Mouse (Mus musculus): ENCODE data around the gene Slc5a11. TPM values are rescaled to one million over a fixed set of nuclear protein-coding genes. Genes with fewer than 3 reads are reported as not detected.

Slc5a11 gene
- polyA plus RNA-seq, 1 experiment from 2014 or later = 0.11 TPM

DNA sequence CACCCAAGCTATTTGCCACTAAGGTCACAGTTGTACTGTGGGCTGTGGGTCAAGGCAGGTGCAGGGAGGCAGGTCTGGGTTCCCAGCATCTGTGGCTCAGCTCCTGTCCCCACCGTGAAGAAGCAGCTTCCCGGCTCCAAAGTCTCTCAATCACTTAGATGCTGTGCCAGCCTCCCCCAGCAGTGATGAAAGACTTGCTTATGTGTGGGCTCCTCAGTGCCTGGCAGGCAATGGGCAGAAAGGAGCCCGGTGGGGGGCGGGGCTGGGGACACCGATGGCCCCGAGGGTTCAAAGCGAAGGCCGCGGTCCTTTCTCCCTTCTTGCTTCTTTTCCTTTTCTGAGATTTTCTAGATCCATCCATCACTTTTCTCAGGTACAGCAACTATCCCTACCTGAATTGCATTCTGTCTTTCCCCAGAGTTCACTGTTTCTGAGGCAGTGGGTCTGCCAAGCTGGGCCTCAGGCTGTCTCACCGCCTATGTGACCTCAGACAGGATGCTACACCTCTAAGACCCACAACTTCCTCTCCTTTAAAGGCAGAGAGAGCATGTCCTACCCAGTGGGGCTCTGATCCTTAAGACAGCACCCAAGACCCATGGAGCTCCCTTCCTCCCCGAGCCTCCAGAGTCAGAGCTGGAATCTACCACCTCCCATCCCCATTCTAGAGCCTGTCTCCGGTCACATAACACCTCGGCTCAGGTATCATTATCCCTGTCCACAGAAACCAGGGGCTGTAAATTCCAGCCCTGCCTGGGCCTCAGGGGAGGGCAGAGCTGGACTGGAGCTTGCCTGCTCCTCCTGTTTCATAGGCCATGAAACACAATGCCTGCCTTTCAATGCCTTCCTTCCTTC lies 5.4 kb downstream of the Slc5a11 start:
- no peak overlapping the region for H3K4me3 ChIP-seq (ENCODE audit: low read length)
- 66% methylated on average over 13 of the region's 13 CpGs for WGBS
- H3K27ac ChIP-seq (ENCODE audit: low read length) = no peak overlapping the region
- H3K36me3 ChIP-seq (ENCODE audit: control insufficient read depth, insufficient read depth) = no peaks in the 10 kb centered on the region
- no peak overlapping the region for H3K9ac ChIP-seq (ENCODE audit: low read length)
- H3K9me3 ChIP-seq (replicated peaks; ENCODE audit: control insufficient read depth, low read length) = no peaks in the 10 kb centered on the region
- no peak overlapping the region for H3K4me2 ChIP-seq (ENCODE audit: low read depth, low read length)
- ATAC-seq (replicated peaks; ENCODE audit: extremely low read depth, insufficient read depth, low FRiP score) = no peak
- no peaks in the 10 kb centered on the region for H3K27me3 ChIP-seq (ENCODE audit: control insufficient read depth, insufficient read depth, low read length)
- no peaks in the 10 kb centered on the region for H3K4me1 ChIP-seq (ENCODE audit: control insufficient read depth, insufficient read depth, low read length)

DNA sequence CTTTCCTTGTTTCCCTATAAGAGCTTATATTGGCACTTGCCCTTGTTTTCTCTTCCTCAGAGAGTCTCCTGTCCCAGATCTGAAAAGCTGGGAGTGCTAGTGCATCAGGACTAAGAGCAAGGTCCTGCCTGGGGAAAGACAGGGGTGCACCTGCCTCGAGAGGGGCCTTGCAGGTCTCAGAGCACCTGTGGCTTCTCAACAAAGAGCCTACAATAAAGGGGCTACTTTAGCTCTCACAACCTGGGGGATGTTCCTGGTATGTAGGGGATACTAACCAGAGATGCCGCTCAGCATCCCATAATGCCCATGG lies 6.0 kb downstream of the Slc5a11 start:
- Histone ChIP-seq H3K4me3 (ENCODE audit: low read length) (no peak overlapping the region), H3K27me3 (ENCODE audit: control insufficient read depth, insufficient read depth, low read length) (no peaks in the 10 kb centered on the region), H3K4me1 (ENCODE audit: control insufficient read depth, insufficient read depth, low read length) (no peaks in the 10 kb centered on the region), H3K9ac (ENCODE audit: low read length) (no peak overlapping the region), H3K36me3 (ENCODE audit: control insufficient read depth, insufficient read depth) (no peaks in the 10 kb centered on the region), H3K9me3 (replicated peaks; ENCODE audit: control insufficient read depth, low read length) (no peaks in the 10 kb centered on the region), H3K4me2 (ENCODE audit: low read depth, low read length) (no peak overlapping the region), H3K27ac (ENCODE audit: low read length) (no peak overlapping the region)
- no peak for ATAC-seq (replicated peaks; ENCODE audit: extremely low read depth, insufficient read depth, low FRiP score)
- 78% methylated on average over 2 of the region's 2 CpGs for WGBS

DNA sequence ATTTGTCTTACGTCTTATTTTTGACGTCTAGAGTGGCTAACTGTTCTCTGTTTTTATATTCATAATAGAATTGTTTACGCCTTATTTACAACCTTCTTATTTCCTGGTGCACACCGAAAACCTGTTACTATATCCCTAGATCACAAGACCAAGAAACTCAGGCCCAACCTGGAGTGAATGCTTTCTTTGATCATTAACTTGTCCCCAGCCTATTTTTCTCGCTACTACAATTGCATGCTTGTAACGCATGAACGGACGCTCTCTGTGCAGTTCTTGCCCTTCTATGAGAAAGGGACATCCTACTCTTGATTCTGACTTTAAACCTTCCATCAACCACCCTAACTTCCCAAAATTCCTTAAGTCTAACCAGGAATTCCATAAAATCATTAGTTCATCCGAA lies 9.5 kb downstream of the Slc5a11 start:
- no peaks in the 10 kb centered on the region for H3K36me3 ChIP-seq (ENCODE audit: control insufficient read depth, insufficient read depth)
- H3K4me2 ChIP-seq (ENCODE audit: low read depth, low read length) = no peak overlapping the region
- H3K9me3 ChIP-seq (replicated peaks; ENCODE audit: control insufficient read depth, low read length) = no peaks in the 10 kb centered on the region
- no peaks in the 10 kb centered on the region for H3K27me3 ChIP-seq (ENCODE audit: control insufficient read depth, insufficient read depth, low read length)
- no peak overlapping the region for H3K4me3 ChIP-seq (ENCODE audit: low read length)
- H3K27ac ChIP-seq (ENCODE audit: low read length) = no peak overlapping the region
- H3K4me1 ChIP-seq (ENCODE audit: control insufficient read depth, insufficient read depth, low read length) = no peaks in the 10 kb centered on the region
- 85% methylated on average over 9 of the region's 9 CpGs for WGBS
- no peak overlapping the region for H3K9ac ChIP-seq (ENCODE audit: low read length)
- no peak for ATAC-seq (replicated peaks; ENCODE audit: extremely low read depth, insufficient read depth, low FRiP score)

GRCm38 (mm10) chr7:123225159-123225558 lies 10.6 kb downstream of the Slc5a11 start:
- no peak overlapping the region for H3K4me3 ChIP-seq (ENCODE audit: low read length)
- H3K27ac ChIP-seq (ENCODE audit: low read length) = no peak overlapping the region
- no peaks in the 10 kb centered on the region for H3K27me3 ChIP-seq (ENCODE audit: control insufficient read depth, insufficient read depth, low read length)
- no peak for ATAC-seq (replicated peaks; ENCODE audit: extremely low read depth, insufficient read depth, low FRiP score)
- no peaks in the 10 kb centered on the region for H3K36me3 ChIP-seq (ENCODE audit: control insufficient read depth, insufficient read depth)
- no peak overlapping the region for H3K9ac ChIP-seq (ENCODE audit: low read length)
- no peaks in the 10 kb centered on the region for H3K9me3 ChIP-seq (replicated peaks; ENCODE audit: control insufficient read depth, low read length)
- no peak overlapping the region for H3K4me2 ChIP-seq (ENCODE audit: low read depth, low read length)
- H3K4me1 ChIP-seq (ENCODE audit: control insufficient read depth, insufficient read depth, low read length) = no peaks in the 10 kb centered on the region
- WGBS = 73% methylated on average over 4 of the region's 4 CpGs

- Histone ChIP-seq H3K27me3 (ENCODE audit: control insufficient read depth, insufficient read depth, low read length) (no peaks in the 10 kb centered on the region), H3K4me3 (ENCODE audit: low read length) (no peak overlapping the region), H3K4me1 (ENCODE audit: control insufficient read depth, insufficient read depth, low read length) (peaks cover 3% of the 10 kb centered on the region; the same call in 1 of the 2 replicates), H3K4me2 (ENCODE audit: low read depth, low read length) (no peak overlapping the region), H3K9me3 (replicated peaks; ENCODE audit: control insufficient read depth, low read length) (no peaks in the 10 kb centered on the region), H3K36me3 (ENCODE audit: control insufficient read depth, insufficient read depth) (no peaks in the 10 kb centered on the region), H3K9ac (ENCODE audit: low read length) (no peak overlapping the region), H3K27ac (ENCODE audit: low read length) (no peak overlapping the region)
- ATAC-seq (replicated peaks; ENCODE audit: extremely low read depth, insufficient read depth, low FRiP score) = no peak
- WGBS = 17% methylated on average over 4 of the region's 4 CpGs
Measured at GRCm38 (mm10) chr7:123235449-123235848, 20.9 kb downstream of the Slc5a11 start.

DNA sequence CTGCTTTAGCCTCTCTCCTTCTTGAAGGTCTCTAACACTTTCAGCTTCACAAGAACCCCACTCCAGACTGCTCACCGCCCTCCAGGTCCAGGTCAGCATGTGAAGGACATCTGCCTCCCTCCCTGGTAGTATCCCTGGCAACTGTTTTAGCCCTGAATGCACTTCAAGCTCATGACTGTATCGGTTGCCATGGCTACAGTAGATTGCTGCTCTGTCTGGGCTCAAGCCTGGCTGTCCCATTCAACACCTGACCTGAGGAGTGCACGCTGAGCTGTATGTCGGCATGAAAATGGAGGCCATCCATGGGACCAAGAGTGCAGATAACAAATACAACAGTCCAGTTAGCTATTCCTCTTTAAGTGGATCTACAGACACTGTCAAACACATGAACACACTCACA lies 24.0 kb downstream of the Slc5a11 start:
- 40% methylated on average over 4 of the region's 4 CpGs for WGBS
- H3K9ac ChIP-seq (ENCODE audit: low read length) = no peak overlapping the region
- no peaks in the 10 kb centered on the region for H3K27me3 ChIP-seq (ENCODE audit: control insufficient read depth, insufficient read depth, low read length)
- H3K9me3 ChIP-seq (replicated peaks; ENCODE audit: control insufficient read depth, low read length) = no peaks in the 10 kb centered on the region
- H3K4me1 ChIP-seq (ENCODE audit: control insufficient read depth, insufficient read depth, low read length) = peaks cover 7% of the 10 kb centered on the region
- H3K4me3 ChIP-seq (ENCODE audit: low read length) = no peak overlapping the region
- no peaks in the 10 kb centered on the region for H3K36me3 ChIP-seq (ENCODE audit: control insufficient read depth, insufficient read depth)
- no peak for ATAC-seq (replicated peaks; ENCODE audit: extremely low read depth, insufficient read depth, low FRiP score)
- H3K4me2 ChIP-seq (ENCODE audit: low read depth, low read length) = no peak overlapping the region
- H3K27ac ChIP-seq (ENCODE audit: low read length) = no peak overlapping the region

DNA sequence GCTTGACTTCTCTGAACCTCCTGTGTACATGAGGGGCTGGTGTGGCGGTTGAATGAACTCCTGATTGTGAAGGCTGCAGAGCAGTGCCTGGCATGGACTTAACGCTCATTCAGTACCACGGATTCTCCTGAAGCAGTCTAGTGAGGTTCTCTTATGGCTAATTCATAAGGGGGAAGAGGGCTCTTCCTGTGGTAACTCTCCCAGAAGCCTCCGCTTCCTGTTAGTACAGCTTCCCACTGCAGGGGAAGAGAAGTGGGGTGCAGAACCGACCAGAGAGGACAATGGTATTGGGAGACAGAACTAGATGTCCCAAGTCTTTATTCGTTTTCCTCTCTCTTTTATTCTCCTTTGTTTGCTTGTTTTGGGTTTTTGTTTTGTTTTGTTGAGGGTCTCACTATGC lies 25.5 kb downstream of the Slc5a11 start:
- Histone ChIP-seq H3K27ac (ENCODE audit: low read length) (no peak overlapping the region), H3K9me3 (replicated peaks; ENCODE audit: control insufficient read depth, low read length) (no peaks in the 10 kb centered on the region), H3K4me1 (ENCODE audit: control insufficient read depth, insufficient read depth, low read length) (peaks cover 15% of the 10 kb centered on the region), H3K4me2 (ENCODE audit: low read depth, low read length) (0 out of 2 replicates have a peak overlapping the region, but pooled peaks have one; percentile 6), H3K4me3 (ENCODE audit: low read length) (no peak overlapping the region), H3K27me3 (ENCODE audit: control insufficient read depth, insufficient read depth, low read length) (no peaks in the 10 kb centered on the region), H3K36me3 (ENCODE audit: control insufficient read depth, insufficient read depth) (no peaks in the 10 kb centered on the region), H3K9ac (ENCODE audit: low read length) (no peak overlapping the region)
- WGBS = 60% methylated on average over 6 of the region's 6 CpGs
- ATAC-seq (replicated peaks; ENCODE audit: extremely low read depth, insufficient read depth, low FRiP score) = no peak

- Histone ChIP-seq H3K27ac (ENCODE audit: low read length) (no peak overlapping the region), H3K4me2 (ENCODE audit: low read depth, low read length) (no peak overlapping the region), H3K36me3 (ENCODE audit: control insufficient read depth, insufficient read depth) (no peaks in the 10 kb centered on the region), H3K9ac (ENCODE audit: low read length) (no peak overlapping the region), H3K4me1 (ENCODE audit: control insufficient read depth, insufficient read depth, low read length) (peaks cover 19% of the 10 kb centered on the region), H3K27me3 (ENCODE audit: control insufficient read depth, insufficient read depth, low read length) (no peaks in the 10 kb centered on the region), H3K9me3 (replicated peaks; ENCODE audit: control insufficient read depth, low read length) (no peaks in the 10 kb centered on the region), H3K4me3 (ENCODE audit: low read length) (no peak overlapping the region)
- ATAC-seq (replicated peaks; ENCODE audit: extremely low read depth, insufficient read depth, low FRiP score) = no peak
- 88% methylated on average over 7 of the region's 7 CpGs for WGBS
Measured at GRCm38 (mm10) chr7:123242241-123242640, 27.7 kb downstream of the Slc5a11 start.

GRCm38 (mm10) chr7:123244833-123245232 lies 30.3 kb downstream of the Slc5a11 start:
- peaks cover 17% of the 10 kb centered on the region for H3K4me1 ChIP-seq (ENCODE audit: control insufficient read depth, insufficient read depth, low read length)
- H3K9ac ChIP-seq (ENCODE audit: low read length) = no peak overlapping the region
- no peak overlapping the region for H3K4me3 ChIP-seq (ENCODE audit: low read length)
- H3K27me3 ChIP-seq (ENCODE audit: control insufficient read depth, insufficient read depth, low read length) = no peaks in the 10 kb centered on the region
- no peak overlapping the region for H3K27ac ChIP-seq (ENCODE audit: low read length)
- 24% methylated on average over 1 of the region's 1 CpGs for WGBS
- no peak overlapping the region for H3K4me2 ChIP-seq (ENCODE audit: low read depth, low read length)
- no peaks in the 10 kb centered on the region for H3K9me3 ChIP-seq (replicated peaks; ENCODE audit: control insufficient read depth, low read length)
- no peaks in the 10 kb centered on the region for H3K36me3 ChIP-seq (ENCODE audit: control insufficient read depth, insufficient read depth)
- ATAC-seq (replicated peaks; ENCODE audit: extremely low read depth, insufficient read depth, low FRiP score) = no peak

Measured in heart, embryonic 16.5 days (tissue).